Mouse (Mus musculus) hindbrain, embryonic 12.5 days (tissue): ENCODE data around the gene Myrf. TPM values are rescaled to one million over a fixed set of nuclear protein-coding genes. Genes with fewer than 3 reads are reported as not detected.
"Not testable (repeated sequence)": the region's sequence is repeated elsewhere in the genome, so short reads cannot be mapped to it uniquely, and the experiment has no call there.

ENCODE experiments used
- ATAC-seq: fragments of 200-750 bp; cut with Nextera tagmentation; 2 replicates; pipeline ENCODE4 v1.8.0; 2017; ENCODE audit warnings: moderate TSS enrichment; ENCODE audit not compliant: low FRiP score
- H3K27ac ChIP-seq: fragments of 300-500 bp; sonication (generic); 2 replicates; pipeline ENCODE4 v1.5.1; 2016; ENCODE audit warnings: mild to moderate bottlenecking
- H3K27me3 ChIP-seq: fragments of 300-500 bp; sonication (generic); 2 replicates; pipeline ENCODE4 v1.6.1; 2016; ENCODE audit warnings: mild to moderate bottlenecking
- H3K36me3 ChIP-seq: fragments of 300-500 bp; sonication (generic); 2 replicates; pipeline ENCODE4 v1.6.1; 2016; ENCODE audit warnings: mild to moderate bottlenecking
- H3K4me1 ChIP-seq: fragments of 300-500 bp; sonication (generic); 2 replicates; pipeline ENCODE4 v1.6.1; 2016
- H3K4me2 ChIP-seq: fragments of 300-500 bp; sonication (generic); replicated peaks from 2 replicates; pipeline ENCODE4 v1.6.1; 2016; ENCODE audit warnings: mild to moderate bottlenecking
- H3K4me3 ChIP-seq: fragments of 300-500 bp; sonication (generic); 2 replicates; pipeline ENCODE4 v1.5.1; 2016; ENCODE audit warnings: mild to moderate bottlenecking
- H3K9ac ChIP-seq: fragments of 300-500 bp; sonication (generic); 2 replicates; pipeline ENCODE4 v1.6.1; 2016; ENCODE audit warnings: mild to moderate bottlenecking, moderate library complexity
- H3K9me3 ChIP-seq: fragments of 300-500 bp; sonication (generic); replicated peaks from 2 replicates; pipeline ENCODE4 v1.6.1; 2016; ENCODE audit warnings: mild to moderate bottlenecking
- WGBS: fragments of 180-500 bp; shearing (Covaris S2); methylation state at CpG from one replicate; pipeline ENCODE4 v1.1.7; 2016; 5-methylcytosine and 5-hydroxymethylcytosine counted together
- polyA plus RNA-seq: library from polyadenylated mRNA; unstranded; fragments of >200 nt; fragmentation: Nextera tagmentation; extraction: Ambion mirVana; gene quantifications from 2 replicates; pipeline ENCODE4 v1.2.1, GENCODE M21; 2016

Myrf gene
- polyA plus RNA-seq, 1 experiment from 2014 or later: 1.3 TPM

GRCm38 (mm10) chr19:10182670-10183298 lies 57.8 kb downstream of the Myrf start, which contains the start of gene Fads1:
Gene Fads1 (plus strand): TSS chr19:10182888.
- Histone ChIP-seq H3K36me3 (peaks cover 29% of the 10 kb centered on the region), H3K9me3 (no peaks in the 10 kb centered on the region; the same call in 1 of the 2 replicates), H3K27me3 (no peaks in the 10 kb centered on the region), H3K27ac (peak within 1 kb of the TSS; percentile 95), H3K4me3 (peak within 1 kb of the TSS; percentile 79), H3K9ac (peak within 1 kb of the TSS; percentile 89), H3K4me2 (peak within 1 kb of the TSS; percentile 71), H3K4me1 (peaks cover 30% of the 10 kb centered on the region)
- peak; percentile 97 for ATAC-seq
- WGBS: under 1% methylated on average over 70 of the region's 70 CpGs

DNA sequence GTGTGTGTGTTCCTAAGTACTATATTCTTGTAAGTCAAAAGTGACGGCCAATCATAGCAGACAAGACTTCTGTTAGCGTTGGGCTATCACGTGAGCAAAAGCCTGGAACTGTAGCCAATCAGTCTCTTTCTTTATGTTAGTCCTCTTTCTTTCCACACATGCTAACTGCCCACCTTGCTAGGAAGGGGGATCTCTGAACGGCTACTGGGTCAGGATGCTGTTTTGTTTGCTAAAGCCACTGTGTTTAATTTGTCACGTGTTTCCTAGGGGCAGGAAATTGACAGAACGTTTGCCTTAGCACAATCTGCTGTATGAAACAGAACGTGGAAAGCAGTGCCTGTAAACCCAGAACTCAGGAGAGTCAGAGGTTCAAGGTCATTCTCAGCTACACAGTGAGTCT lies 58.4 kb downstream of the Myrf start:
- Histone ChIP-seq H3K4me2 (peak overlapping the region; percentile 71), H3K4me3 (peak overlapping the region; percentile 79), H3K9ac (peak overlapping the region; percentile 45; the same call in 1 of the 2 replicates), H3K27me3 (no peaks in the 10 kb centered on the region), H3K36me3 (peaks cover 22% of the 10 kb centered on the region), H3K27ac (peak overlapping the region; percentile 76), H3K4me1 (peaks cover 28% of the 10 kb centered on the region), H3K9me3 (no peaks in the 10 kb centered on the region; the same call in 1 of the 2 replicates)
- 36% methylated on average over 7 of the region's 7 CpGs for WGBS
- ATAC-seq: no peak

DNA sequence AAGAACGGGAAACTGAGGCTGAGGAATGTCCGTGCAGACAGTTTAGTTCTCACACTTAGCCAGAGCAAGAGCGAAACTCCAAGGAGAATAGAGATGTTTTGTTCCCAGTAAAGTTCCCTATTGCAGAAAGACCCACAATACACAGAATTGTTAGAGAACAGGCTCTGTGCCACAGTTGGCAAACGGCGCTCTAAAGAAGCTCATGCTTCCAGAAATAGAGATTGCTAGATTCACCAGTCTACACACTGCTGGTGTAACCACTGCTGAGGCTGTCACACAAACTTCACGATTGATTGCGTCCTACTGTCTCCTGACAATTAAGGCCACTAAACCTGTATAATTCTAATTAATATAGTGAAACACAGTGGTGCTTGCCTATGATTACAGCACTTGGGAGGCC lies 59.3 kb downstream of the Myrf start:
- ATAC-seq: no peak
- H3K9ac ChIP-seq: no peak overlapping the region
- H3K4me2 ChIP-seq: no peak overlapping the region
- no peaks in the 10 kb centered on the region; the same call in 1 of the 2 replicates for H3K9me3 ChIP-seq
- no peaks in the 10 kb centered on the region for H3K27me3 ChIP-seq
- H3K36me3 ChIP-seq: peaks cover 13% of the 10 kb centered on the region
- H3K4me1 ChIP-seq: peaks cover 26% of the 10 kb centered on the region
- no peak overlapping the region for H3K4me3 ChIP-seq
- H3K27ac ChIP-seq: no peak overlapping the region
- WGBS: 92% methylated on average over 7 of the region's 7 CpGs

GRCm38 (mm10) chr19:10176941-10177372 lies 63.6 kb downstream of the Myrf start:
- Histone ChIP-seq H3K4me1 (no peaks in the 10 kb centered on the region; the same call in 1 of the 2 replicates), H3K9me3 (no peaks in the 10 kb centered on the region; the same call in 1 of the 2 replicates), H3K36me3 (no peaks in the 10 kb centered on the region), H3K4me3 (no peak overlapping the region), H3K27me3 (no peaks in the 10 kb centered on the region), H3K9ac (no peak overlapping the region), H3K4me2 (no peak overlapping the region), H3K27ac (no peak overlapping the region)
- ATAC-seq: no peak
- 71% methylated on average over 7 of the region's 7 CpGs for WGBS

DNA sequence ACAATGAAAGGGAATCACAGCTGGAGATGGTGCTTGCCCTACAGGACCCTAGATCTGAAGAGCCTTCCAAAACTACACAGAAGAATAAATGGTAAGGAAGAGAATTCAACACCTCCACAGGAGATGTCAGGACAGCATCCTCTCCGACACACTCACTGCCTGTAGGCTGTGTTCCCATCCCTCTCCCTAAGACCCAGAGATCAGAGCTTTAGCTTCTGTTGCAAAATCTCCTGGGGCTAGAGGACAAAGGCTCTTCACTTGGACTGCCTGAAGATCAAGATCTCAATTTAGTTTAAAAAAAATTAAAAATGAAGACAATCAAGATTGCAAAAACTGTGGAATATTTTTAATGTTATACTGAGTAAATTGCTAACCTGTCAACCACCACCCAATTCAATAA lies 64.1 kb downstream of the Myrf start:
- H3K27ac ChIP-seq: no peak overlapping the region
- H3K27me3 ChIP-seq: no peaks in the 10 kb centered on the region
- H3K4me3 ChIP-seq: no peak overlapping the region
- no peaks in the 10 kb centered on the region; the same call in 1 of the 2 replicates for H3K9me3 ChIP-seq
- no peak overlapping the region for H3K4me2 ChIP-seq
- H3K36me3 ChIP-seq: no peaks in the 10 kb centered on the region
- 48% methylated on average over 1 of the region's 1 CpGs for WGBS
- H3K4me1 ChIP-seq: no peaks in the 10 kb centered on the region
- ATAC-seq: no peak
- no peak overlapping the region for H3K9ac ChIP-seq

- H3K27me3 ChIP-seq: no peaks in the 10 kb centered on the region
- 83% methylated on average over 4 of the region's 4 CpGs for WGBS
- no peak for ATAC-seq
- H3K9me3 ChIP-seq: no peaks in the 10 kb centered on the region; the same call in 1 of the 2 replicates
- no peaks in the 10 kb centered on the region for H3K36me3 ChIP-seq
- no peak overlapping the region for H3K4me3 ChIP-seq
- no peak overlapping the region for H3K27ac ChIP-seq
- no peak overlapping the region for H3K4me2 ChIP-seq
- no peaks in the 10 kb centered on the region for H3K4me1 ChIP-seq
- no peak overlapping the region for H3K9ac ChIP-seq
Measured at GRCm38 (mm10) chr19:10174956-10175355, 65.6 kb downstream of the Myrf start.

DNA sequence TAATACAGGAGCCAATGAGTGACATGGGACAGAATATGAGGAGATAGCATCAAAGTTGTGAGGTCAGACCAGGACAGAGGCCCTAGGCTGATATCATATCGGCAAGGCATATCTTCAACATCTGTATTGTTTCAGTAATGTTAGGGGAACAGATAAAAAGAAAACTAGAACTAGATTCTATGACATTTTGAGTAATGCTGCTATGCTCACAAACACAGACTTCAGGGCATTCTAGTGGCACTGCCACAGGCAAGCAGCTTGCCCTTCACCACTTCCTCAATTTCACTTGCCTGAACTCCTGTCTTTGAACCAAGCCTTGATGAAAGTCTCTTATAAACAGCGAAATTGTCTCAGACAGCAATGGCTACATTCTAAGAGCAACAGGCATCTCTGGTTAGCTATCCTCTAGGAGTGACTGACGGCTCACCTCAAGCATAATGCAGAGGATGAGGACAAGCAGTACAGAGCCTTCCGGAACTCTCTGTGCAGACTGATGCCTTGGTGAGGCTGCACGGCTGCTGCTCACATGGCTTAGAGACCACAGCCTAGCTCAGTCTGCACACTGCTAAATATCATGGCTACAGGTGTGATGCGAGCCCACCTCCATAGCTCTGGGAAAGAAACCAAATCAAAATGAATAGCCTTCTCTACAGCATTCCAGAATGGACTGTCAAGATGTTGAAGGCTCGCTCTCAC lies 66.6 kb downstream of the Myrf start:
- Histone ChIP-seq H3K4me2 (no peak overlapping the region), H3K4me1 (no peaks in the 10 kb centered on the region), H3K36me3 (no peaks in the 10 kb centered on the region), H3K9me3 (no peaks in the 10 kb centered on the region; the same call in 1 of the 2 replicates), H3K27me3 (no peaks in the 10 kb centered on the region), H3K27ac (no peak overlapping the region), H3K9ac (no peak overlapping the region), H3K4me3 (no peak overlapping the region)
- ATAC-seq: no peak
- 91% methylated on average over 7 of the region's 7 CpGs for WGBS

DNA sequence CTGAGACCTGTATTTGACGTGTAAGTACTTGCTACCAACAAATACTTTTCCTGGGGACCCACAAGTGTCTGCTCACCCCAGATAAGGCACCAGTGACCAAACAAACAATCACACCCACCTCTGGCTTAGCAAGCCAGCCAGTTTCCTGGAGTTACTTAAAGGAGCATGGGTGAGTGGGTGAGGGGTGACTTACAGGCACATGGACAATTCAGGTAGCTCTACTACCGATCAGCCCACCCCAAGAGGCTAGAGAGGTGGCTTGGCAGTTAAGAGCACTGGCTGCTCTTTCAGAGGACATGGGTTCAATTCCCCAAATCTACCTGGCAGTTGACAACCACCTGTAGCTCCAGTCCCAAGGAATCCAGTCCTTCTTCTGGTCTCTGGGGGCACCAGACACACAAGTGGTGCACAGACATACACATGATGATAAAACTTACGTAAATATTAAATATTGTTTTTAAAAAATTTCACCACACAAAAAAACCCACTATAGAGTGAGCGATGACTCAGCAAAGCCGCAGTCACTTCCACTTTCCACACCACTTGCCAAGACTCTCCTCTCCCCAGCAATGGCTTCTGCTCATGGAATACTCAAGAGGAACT lies 67.3 kb downstream of the Myrf start:
- H3K4me1 ChIP-seq: no peaks in the 10 kb centered on the region
- 85% methylated on average over 5 of the region's 5 CpGs for WGBS
- no peak for ATAC-seq
- H3K27me3 ChIP-seq: no peaks in the 10 kb centered on the region
- no peak overlapping the region for H3K9ac ChIP-seq
- no peaks in the 10 kb centered on the region for H3K9me3 ChIP-seq
- H3K27ac ChIP-seq: no peak overlapping the region
- no peak overlapping the region for H3K4me2 ChIP-seq
- no peaks in the 10 kb centered on the region for H3K36me3 ChIP-seq
- no peak overlapping the region for H3K4me3 ChIP-seq

DNA sequence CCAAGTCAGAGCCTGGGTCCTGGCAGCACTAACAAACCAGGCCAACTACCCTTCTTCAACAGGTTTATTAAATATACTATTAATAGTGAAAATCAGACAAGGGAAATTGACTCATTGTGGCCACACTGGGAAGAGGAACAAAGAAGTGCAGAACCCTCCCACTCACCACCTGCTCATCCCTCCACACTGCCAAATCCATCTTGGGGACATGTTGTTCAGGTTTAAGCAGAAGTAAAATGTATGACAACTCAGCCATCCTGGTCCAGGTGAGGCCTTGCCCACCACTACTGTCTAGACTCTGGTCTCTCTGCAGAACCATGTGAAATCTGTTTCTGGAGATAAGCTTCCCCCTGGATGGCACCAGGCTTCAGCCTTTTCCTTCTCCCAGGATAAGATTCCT lies 68.7 kb downstream of the Myrf start:
- Histone ChIP-seq H3K9me3 (no peaks in the 10 kb centered on the region), H3K4me2 (no peak overlapping the region), H3K9ac (no peak overlapping the region), H3K27ac (no peak overlapping the region), H3K36me3 (no peaks in the 10 kb centered on the region), H3K27me3 (no peaks in the 10 kb centered on the region), H3K4me1 (no peaks in the 10 kb centered on the region), H3K4me3 (no peak overlapping the region)
- ATAC-seq: no peak

- H3K4me3 ChIP-seq: no peak overlapping the region
- ATAC-seq: no peak
- no peaks in the 10 kb centered on the region for H3K36me3 ChIP-seq
- WGBS: 88% methylated on average over 7 of the region's 7 CpGs
- H3K4me2 ChIP-seq: no peak overlapping the region
- H3K9me3 ChIP-seq: no peaks in the 10 kb centered on the region
- no peaks in the 10 kb centered on the region for H3K27me3 ChIP-seq
- H3K27ac ChIP-seq: no peak overlapping the region
- H3K4me1 ChIP-seq: no peaks in the 10 kb centered on the region
- no peak overlapping the region for H3K9ac ChIP-seq
Measured at GRCm38 (mm10) chr19:10171359-10171758, 69.2 kb downstream of the Myrf start.

GRCm38 (mm10) chr19:10170466-10170865 lies 70.1 kb downstream of the Myrf start:
- H3K27ac ChIP-seq: no peak overlapping the region
- no peak overlapping the region for H3K4me2 ChIP-seq
- H3K4me3 ChIP-seq: no peak overlapping the region
- no peaks in the 10 kb centered on the region for H3K4me1 ChIP-seq
- no peaks in the 10 kb centered on the region for H3K9me3 ChIP-seq
- no peak overlapping the region for H3K9ac ChIP-seq
- H3K36me3 ChIP-seq: no peaks in the 10 kb centered on the region
- 12% methylated on average over 1 of the region's 1 CpGs for WGBS
- H3K27me3 ChIP-seq: no peaks in the 10 kb centered on the region
- ATAC-seq: no peak

DNA sequence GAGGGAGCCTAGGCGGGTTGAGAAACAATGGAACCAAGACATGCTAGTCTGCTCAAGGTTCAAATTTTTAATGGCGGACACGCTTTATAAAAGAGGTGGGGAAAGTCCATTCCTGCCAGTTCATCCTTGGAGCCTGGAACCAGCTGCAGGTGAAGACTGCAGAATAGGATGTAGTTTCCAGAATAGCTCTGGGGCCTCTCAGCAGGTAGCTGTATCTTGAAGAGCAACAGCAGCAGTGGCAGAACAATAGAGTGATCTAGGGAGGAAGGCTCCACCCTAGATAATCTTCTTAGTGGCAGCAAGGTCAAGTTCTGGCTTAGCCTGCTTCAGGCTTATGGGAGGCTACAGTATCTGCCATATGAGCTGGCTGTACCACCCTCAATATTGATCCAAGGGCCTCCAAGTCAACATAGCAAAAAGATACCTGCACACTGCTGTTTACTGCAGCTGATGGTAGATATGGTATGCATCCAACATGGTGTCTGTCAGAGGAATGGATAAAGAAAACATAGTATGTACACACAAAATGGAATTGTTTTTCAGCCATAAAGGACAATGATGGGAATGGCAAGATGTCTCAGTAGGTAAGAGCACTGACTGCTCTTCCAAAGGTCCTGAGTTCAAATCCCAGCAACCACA lies 70.7 kb downstream of the Myrf start:
- H3K27ac ChIP-seq, H3K4me3 ChIP-seq, ATAC-seq, H3K9me3 ChIP-seq, H3K4me2 ChIP-seq, H3K9ac ChIP-seq, H3K27me3 ChIP-seq, H3K36me3 ChIP-seq, H3K4me1 ChIP-seq: not testable (repeated sequence)
- WGBS: 84% methylated on average over 3 of the region's 3 CpGs
